Mouse (Mus musculus) E14TG2a.4 (cell line): ENCODE data around the gene Znrf4.

Experiments
- CTCF ChIP-seq: conservative IDR thresholded peaks from 2 replicates; pipeline ENCODE4 v1.5.1; 2014; ENCODE audit warnings: low read length
- NANOG ChIP-seq: IDR thresholded peaks from 2 replicates; pipeline ENCODE4 v1.6.1; 2014; ENCODE audit warnings: borderline replicate concordance, low read length, mixed read lengths
- POU5F1 ChIP-seq: IDR thresholded peaks from 2 replicates; pipeline ENCODE4 v1.6.1; 2014; ENCODE audit warnings: low read length, borderline replicate concordance

DNA sequence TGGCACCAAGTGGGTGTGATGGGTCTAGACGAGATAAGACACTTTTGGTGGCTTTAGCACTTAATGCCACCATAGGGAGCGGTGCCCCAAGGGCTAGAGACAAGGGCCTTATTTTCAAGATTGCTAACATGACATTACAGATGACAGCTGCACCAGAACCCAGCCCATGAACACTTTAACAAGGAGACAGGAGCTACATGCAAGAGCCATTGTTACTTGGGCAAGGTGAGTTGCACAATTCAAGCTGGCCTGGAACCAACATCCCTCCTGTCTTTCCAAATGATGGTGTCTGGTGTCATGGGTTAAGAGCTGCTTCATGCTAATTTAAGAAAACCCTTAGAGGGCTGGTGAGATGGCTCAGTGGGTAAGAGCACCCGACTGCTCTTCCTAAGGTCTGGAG is 47.2 kb upstream of the Znrf4 start:
- TF ChIP-seq CTCF (no peak), POU5F1 (no peak), NANOG (no peak)
